Mouse (Mus musculus): ENCODE measurements around the gene Lama2.

DNA sequence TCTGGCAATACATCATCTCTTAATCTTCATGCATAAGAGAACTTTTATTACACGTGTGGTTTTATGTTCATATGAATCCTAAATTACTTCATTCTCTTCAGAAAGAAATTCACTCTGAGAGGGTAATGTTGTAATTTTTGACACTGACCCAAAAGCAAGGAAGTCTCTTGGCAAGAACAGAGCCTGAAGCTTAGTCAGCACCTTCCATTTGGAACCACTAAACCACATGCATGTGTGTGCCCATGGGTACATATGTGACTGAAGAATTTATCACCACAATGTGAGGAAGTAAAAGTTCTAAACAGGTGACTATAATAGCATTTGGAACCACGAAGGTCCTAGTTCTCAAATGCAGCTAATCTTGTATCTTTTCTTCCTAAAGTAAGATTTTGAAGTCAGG, 353.7 kb downstream of the Lama2 start:
- TF ChIP-seq TAL1 (IDR thresholded peaks at IDR 0.05; ENCODE audit: low read length) (no peak), GATA1 (IDR thresholded peaks at IDR 0.05; ENCODE audit: low read length) (no peak)
